Mouse (Mus musculus): Measurements from ENCODE around the gene Mrpl27. TPM values are rescaled to one million over a fixed set of nuclear protein-coding genes. Genes with fewer than 3 reads are reported as not detected.
A peak's percentile ranks its signal among the peaks of the same experiment; 100 is the strongest.

The Mrpl27 gene
- 10.9 and 14.7 TPM in 2 replicates for polyA plus RNA-seq (2012)

DNA sequence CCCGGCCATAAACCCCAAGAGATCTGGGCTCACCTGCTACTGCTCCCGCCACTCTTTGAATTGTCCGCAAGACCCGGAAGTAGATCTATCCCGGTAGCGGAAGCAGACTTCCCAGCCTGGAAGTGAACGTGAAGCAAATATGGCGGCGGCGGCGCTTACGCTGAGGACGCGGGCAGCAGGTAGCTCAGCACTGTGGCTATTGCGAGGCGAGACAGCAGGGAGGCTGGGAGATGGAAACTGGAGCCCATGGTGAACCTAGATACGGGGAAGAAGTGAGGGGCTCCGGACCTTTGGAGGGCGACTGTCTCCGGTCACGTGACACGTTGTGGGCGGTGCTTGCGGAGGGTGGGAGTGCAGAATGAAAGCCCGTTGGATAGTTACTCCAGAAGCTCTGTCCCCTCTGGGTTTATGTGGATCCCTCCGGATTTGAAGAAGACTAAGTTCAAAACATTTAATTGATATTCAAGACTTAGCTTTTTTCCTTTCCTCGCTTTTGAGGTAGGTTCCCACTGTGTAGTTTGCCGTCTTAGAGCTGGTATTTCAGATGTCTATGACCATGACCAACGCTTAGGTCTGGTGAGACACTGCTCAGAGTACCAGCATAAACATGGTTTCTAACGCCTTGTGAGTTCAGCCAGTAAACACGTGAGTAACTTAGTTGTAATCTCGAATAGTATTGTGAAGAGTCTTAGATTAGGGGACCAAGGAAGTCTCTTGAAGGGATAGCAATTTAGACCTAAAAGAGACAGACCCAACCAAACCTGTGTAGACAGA lies at the start of gene Mrpl27, which contains the start of gene Eme1:
Gene Mrpl27, plus strand, starts transcription at position 105 of the 774 bp plus-strand sequence.
Gene Eme1, minus strand, starts transcription at position 302 of the 774 bp plus-strand sequence.
- Histone ChIP-seq H3K9me3 (ENCODE audit: control insufficient read depth, low read length) (no peaks in the 10 kb centered on the region), H3K4me3 (replicated peaks) (peak within 1 kb of the TSS; percentile 78), H3K36me3 (ENCODE audit: control insufficient read depth) (peaks cover 66% of the 10 kb centered on the region), H3K27me3 (ENCODE audit: control insufficient read depth) (no peaks in the 10 kb centered on the region), H3K4me1 (ENCODE audit: control insufficient read depth) (peaks cover 41% of the 10 kb centered on the region)
- TF ChIP-seq GATA1 (IDR thresholded peaks at IDR 0.05; ENCODE audit: low read length) (no peak), TAL1 (IDR thresholded peaks at IDR 0.05; ENCODE audit: low read length) (no peak)

GRCm38 (mm10) chr11:94610744-94611740 lies 42.5 kb upstream of the Mrpl27 start:
- Histone ChIP-seq H3K4me3 (replicated peaks) (no peak overlapping the region), H3K27me3 (ENCODE audit: control insufficient read depth) (peaks cover 9% of the 10 kb centered on the region), H3K36me3 (ENCODE audit: control insufficient read depth) (no peaks in the 10 kb centered on the region), H3K9me3 (ENCODE audit: control insufficient read depth, low read length) (no peaks in the 10 kb centered on the region), H3K4me1 (ENCODE audit: control insufficient read depth) (no peaks in the 10 kb centered on the region)
- TF ChIP-seq GATA1 (IDR thresholded peaks at IDR 0.05; ENCODE audit: low read length) (no peak), TAL1 (IDR thresholded peaks at IDR 0.05; ENCODE audit: low read length) (no peak)

- no peaks in the 10 kb centered on the region for H3K36me3 ChIP-seq (ENCODE audit: control insufficient read depth)
- no peaks in the 10 kb centered on the region for H3K4me1 ChIP-seq (ENCODE audit: control insufficient read depth)
- peaks cover 11% of the 10 kb centered on the region for H3K27me3 ChIP-seq (ENCODE audit: control insufficient read depth)
- no peak for TF ChIP-seq GATA1 (IDR thresholded peaks at IDR 0.05; ENCODE audit: low read length)
- no peak for TF ChIP-seq TAL1 (IDR thresholded peaks at IDR 0.05; ENCODE audit: low read length)
- no peaks in the 10 kb centered on the region for H3K9me3 ChIP-seq (ENCODE audit: control insufficient read depth, low read length)
- no peak overlapping the region for H3K4me3 ChIP-seq (replicated peaks)
Measured at GRCm38 (mm10) chr11:94614603-94615002, 39.0 kb upstream of the Mrpl27 start.

DNA sequence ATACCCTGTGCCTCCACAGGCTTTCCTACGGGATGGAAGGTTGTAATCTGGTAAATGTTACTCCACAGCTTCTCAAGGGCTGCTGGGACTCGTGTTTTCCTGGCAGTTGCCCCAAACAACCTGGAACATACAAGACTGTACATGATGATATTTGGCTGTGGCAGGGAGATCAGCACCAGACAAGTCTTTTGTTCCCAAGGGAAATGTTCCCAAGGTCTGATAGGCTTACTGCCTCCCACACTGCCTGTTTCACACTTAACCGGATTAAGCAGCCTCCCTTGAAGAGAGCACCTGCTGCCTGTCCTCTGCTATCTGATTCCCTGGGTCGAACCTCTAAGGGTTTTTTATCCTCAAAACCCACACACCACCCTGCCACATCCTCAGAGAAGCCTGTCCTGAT lies 38.1 kb upstream of the Mrpl27 start:
- TF ChIP-seq TAL1 (IDR thresholded peaks at IDR 0.05; ENCODE audit: low read length) (no peak), GATA1 (IDR thresholded peaks at IDR 0.05; ENCODE audit: low read length) (no peak)
- H3K4me1 ChIP-seq (ENCODE audit: control insufficient read depth) = no peaks in the 10 kb centered on the region

DNA sequence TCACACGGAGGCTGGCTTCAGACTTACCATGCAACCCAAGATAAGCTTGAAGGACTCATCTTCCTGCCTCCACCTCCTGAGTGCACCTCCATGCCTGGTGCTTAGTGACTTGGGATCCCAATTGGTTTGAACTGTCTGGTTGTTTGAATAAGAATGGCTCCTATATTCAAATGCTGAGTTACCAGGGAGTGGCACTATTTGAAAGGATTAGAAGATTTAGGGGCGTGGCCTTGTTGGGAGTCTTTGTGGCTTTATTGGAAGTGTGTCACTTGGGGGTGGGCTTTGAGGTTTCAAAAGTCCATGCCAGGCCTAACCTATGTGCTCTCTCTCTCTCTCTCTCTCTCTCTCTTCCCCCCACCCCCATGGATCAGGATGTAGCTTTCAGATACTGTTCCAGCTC lies 35.9 kb upstream of the Mrpl27 start:
- TF ChIP-seq GATA1 (IDR thresholded peaks at IDR 0.05; ENCODE audit: low read length) (no peak), TAL1 (IDR thresholded peaks at IDR 0.05; ENCODE audit: low read length) (no peak)
- no peaks in the 10 kb centered on the region for H3K9me3 ChIP-seq (ENCODE audit: control insufficient read depth, low read length)
- no peaks in the 10 kb centered on the region for H3K36me3 ChIP-seq (ENCODE audit: control insufficient read depth)
- peaks cover 11% of the 10 kb centered on the region for H3K27me3 ChIP-seq (ENCODE audit: control insufficient read depth)
- H3K4me3 ChIP-seq (replicated peaks) = no peak overlapping the region
- H3K4me1 ChIP-seq (ENCODE audit: control insufficient read depth) = peaks cover 9% of the 10 kb centered on the region

More for the DNA sequence above, 38.1 kb upstream of the Mrpl27 start:
- H3K9me3 ChIP-seq (ENCODE audit: control insufficient read depth, low read length) = no peaks in the 10 kb centered on the region
- no peak overlapping the region for H3K4me3 ChIP-seq (replicated peaks)
- H3K36me3 ChIP-seq (ENCODE audit: control insufficient read depth) = no peaks in the 10 kb centered on the region
- H3K27me3 ChIP-seq (ENCODE audit: control insufficient read depth) = peaks cover 11% of the 10 kb centered on the region

GRCm38 (mm10) chr11:94620766-94621457 lies 32.7 kb upstream of the Mrpl27 start:
- TF ChIP-seq TAL1 (IDR thresholded peaks at IDR 0.05; ENCODE audit: low read length) = no peak
- no peak for TF ChIP-seq GATA1 (IDR thresholded peaks at IDR 0.05; ENCODE audit: low read length)
- H3K9me3 ChIP-seq (ENCODE audit: control insufficient read depth, low read length) = no peaks in the 10 kb centered on the region
- H3K36me3 ChIP-seq (ENCODE audit: control insufficient read depth) = no peaks in the 10 kb centered on the region
- H3K4me1 ChIP-seq (ENCODE audit: control insufficient read depth) = peaks cover 10% of the 10 kb centered on the region
- H3K27me3 ChIP-seq (ENCODE audit: control insufficient read depth) = 0 out of 2 replicates have a peak, but pooled peaks cover 3% of the 10 kb centered on the region
- no peak overlapping the region for H3K4me3 ChIP-seq (replicated peaks)

GRCm38 (mm10) chr11:94621458-94621852 lies 32.1 kb upstream of the Mrpl27 start:
- no peaks in the 10 kb centered on the region for H3K27me3 ChIP-seq (ENCODE audit: control insufficient read depth)
- H3K4me1 ChIP-seq (ENCODE audit: control insufficient read depth) = peaks cover 10% of the 10 kb centered on the region
- no peaks in the 10 kb centered on the region for H3K36me3 ChIP-seq (ENCODE audit: control insufficient read depth)
- no peak overlapping the region for H3K4me3 ChIP-seq (replicated peaks)
- TF ChIP-seq GATA1 (IDR thresholded peaks at IDR 0.05; ENCODE audit: low read length) = no peak
- TF ChIP-seq TAL1 (IDR thresholded peaks at IDR 0.05; ENCODE audit: low read length) = no peak
- H3K9me3 ChIP-seq (ENCODE audit: control insufficient read depth, low read length) = no peaks in the 10 kb centered on the region

DNA sequence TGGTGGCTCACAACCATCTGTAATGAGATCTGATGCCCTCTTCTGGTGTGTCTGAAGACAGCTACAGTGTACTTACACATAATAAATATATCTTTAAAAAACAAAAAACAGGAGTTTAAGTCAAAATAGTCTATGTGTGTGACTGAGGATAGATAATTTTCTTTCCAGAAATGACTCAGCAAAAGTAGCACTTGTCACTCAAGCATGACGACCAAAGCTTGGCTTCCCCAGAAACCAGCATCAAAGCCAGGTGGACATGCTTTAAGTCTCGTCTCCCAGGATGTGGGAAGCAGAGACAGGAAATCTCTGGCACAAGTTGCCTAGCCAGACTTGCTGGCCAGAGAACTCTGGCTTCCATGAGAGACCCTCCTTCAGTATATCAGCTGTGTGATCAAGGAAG lies 31.4 kb upstream of the Mrpl27 start:
- Histone ChIP-seq H3K4me1 (ENCODE audit: control insufficient read depth) (peaks cover 10% of the 10 kb centered on the region), H3K36me3 (ENCODE audit: control insufficient read depth) (no peaks in the 10 kb centered on the region), H3K27me3 (ENCODE audit: control insufficient read depth) (no peaks in the 10 kb centered on the region), H3K9me3 (ENCODE audit: control insufficient read depth, low read length) (no peaks in the 10 kb centered on the region), H3K4me3 (replicated peaks) (no peak overlapping the region)
- TF ChIP-seq GATA1 (IDR thresholded peaks at IDR 0.05; ENCODE audit: low read length) (no peak), TAL1 (IDR thresholded peaks at IDR 0.05; ENCODE audit: low read length) (no peak)

Data from erythroblast, embryonic 14.5 days (primary cell).